Comparison of ENCODE assay signal across 29 mouse cellular contexts in the genomic region with DNA sequence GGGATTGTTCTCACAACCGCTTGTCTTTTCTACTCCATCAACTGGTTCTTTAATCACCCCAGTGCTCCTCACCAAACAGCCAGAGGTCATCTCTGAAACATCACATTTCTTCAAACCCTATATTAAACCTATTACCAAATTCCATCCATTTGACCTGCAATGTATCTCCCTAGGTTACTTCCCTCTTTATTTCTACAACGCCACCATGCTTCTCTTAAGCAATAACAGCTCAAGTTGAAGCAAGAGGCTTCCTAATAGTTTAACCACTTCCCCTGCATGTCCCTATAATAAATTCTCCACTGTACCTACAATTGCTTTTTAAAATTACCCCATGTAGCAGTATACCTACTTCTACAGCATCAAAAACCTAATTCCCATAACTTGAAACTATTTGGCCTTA.
DNase-seq lines count a peak whose midpoint lies in the region; ATAC-seq lines count a peak whose summit lies in the region.
"Had no signal": no experiment of that assay in that cellular context is flagged by ENCODE, and none has a peak within 500 bp of the region (broad histone marks: within the 10 kb centered on the region; RNA-seq: fewer than 3 reads in every experiment).

No protein-coding gene starts in this region.

- ATAC-seq in common myeloid progenitor, adult 5-6 weeks (replicated peaks; ENCODE audit: low read depth, poor library complexity, severe bottlenecking): peak; percentile 90
- peak; percentile 100 for ATAC-seq in granulocyte monocyte progenitor cell, adult 5-6 weeks (replicated peaks; ENCODE audit: poor library complexity, severe bottlenecking)
- peak; percentile 100 for ATAC-seq in megakaryocyte progenitor cell, adult 5-6 weeks (replicated peaks; ENCODE audit: poor library complexity)
- no peak for ATAC-seq in midbrain, embryonic 16.5 days
- no peak for ATAC-seq in frontal cortex, adult (ENCODE audit: low TSS enrichment)
- no peak for ATAC-seq in forebrain, embryonic 16.5 days
- ATAC-seq: activated CD4-positive, CD25-positive, alpha-beta regulatory T cell, adult 4 months; forebrain, embryonic 15.5 days; intestine, embryonic 15.5 days had no signal

- peak; percentile 75 for DNase-seq in 416B (ENCODE audit: low read depth)
- no peak for DNase-seq in left cerebral cortex, adult 8-10 months (ENCODE audit: low spot score in 2 of 2)
- DNase-seq: adrenal gland, adult 8-10 months; adrenal gland, postnatal 25 days; cerebellum, adult 18-20 months; cerebellum, adult 9-10 months; cerebellum, postnatal 14 days; gastrocnemius, adult 2 months; gastrocnemius, postnatal 14 days; heart, adult 2 months; heart, postnatal 14 days; heart, postnatal 4 days had no signal

- H3K9ac ChIP-seq in midbrain, embryonic 16.5 days (ENCODE audit: low read depth, low read length): no peak overlapping the region
- no peak overlapping the region for H3K9ac ChIP-seq in forebrain, embryonic 16.5 days (replicated peaks; ENCODE audit: low read depth, low read length)
- H3K9ac ChIP-seq: embryonic facial prominence, embryonic 13.5 days; forebrain, embryonic 12.5 days; forebrain, embryonic 15.5 days; heart, embryonic 13.5 days; hindbrain, embryonic 12.5 days; hindbrain, embryonic 15.5 days; intestine, embryonic 15.5 days had no signal

- H3K9me3 ChIP-seq in midbrain, embryonic 16.5 days (replicated peaks; ENCODE audit: control insufficient read depth, low read length, poor library complexity, severe bottlenecking): no peaks in the 10 kb centered on the region
- no peaks in the 10 kb centered on the region for H3K9me3 ChIP-seq in forebrain, embryonic 16.5 days (ENCODE audit: control insufficient read depth, low read length)
- H3K9me3 ChIP-seq: embryonic facial prominence, embryonic 10.5 days; forebrain, embryonic 12.5 days; forebrain, embryonic 15.5 days; heart, embryonic 10.5 days; heart, embryonic 13.5 days; hindbrain, embryonic 12.5 days; hindbrain, embryonic 15.5 days; intestine, embryonic 15.5 days had no signal

- no peak overlapping the region for H3K4me2 ChIP-seq in midbrain, embryonic 16.5 days (ENCODE audit: low read length)
- H3K4me2 ChIP-seq in forebrain, embryonic 16.5 days (ENCODE audit: low read length): no peak overlapping the region
- H3K4me2 ChIP-seq: embryonic facial prominence, embryonic 13.5 days; forebrain, embryonic 12.5 days; forebrain, embryonic 15.5 days; heart, embryonic 13.5 days; hindbrain, embryonic 12.5 days; hindbrain, embryonic 15.5 days; intestine, embryonic 15.5 days had no signal

- H3K27ac ChIP-seq in midbrain, embryonic 16.5 days (ENCODE audit: low read length): no peak overlapping the region
- no peak overlapping the region for H3K27ac ChIP-seq in forebrain, embryonic 16.5 days (ENCODE audit: low read length)
- H3K27ac ChIP-seq: embryonic facial prominence, embryonic 10.5 days; embryonic facial prominence, embryonic 13.5 days; forebrain, embryonic 12.5 days; forebrain, embryonic 15.5 days; gastrocnemius, adult 2 months; heart, adult 2 months; heart, embryonic 10.5 days; heart, embryonic 13.5 days; hindbrain, embryonic 12.5 days; hindbrain, embryonic 15.5 days; intestine, embryonic 15.5 days had no signal

- H3K27me3 ChIP-seq in midbrain, embryonic 16.5 days (ENCODE audit: control insufficient read depth, insufficient read depth, low read depth, low read length): no peaks in the 10 kb centered on the region
- no peaks in the 10 kb centered on the region for H3K27me3 ChIP-seq in forebrain, embryonic 16.5 days (replicated peaks; ENCODE audit: control insufficient read depth, insufficient read depth, low read length)
- H3K27me3 ChIP-seq: embryonic facial prominence, embryonic 13.5 days; forebrain, embryonic 12.5 days; forebrain, embryonic 15.5 days; heart, embryonic 13.5 days; hindbrain, embryonic 12.5 days; hindbrain, embryonic 15.5 days; intestine, embryonic 15.5 days had no signal

- H3K4me1 ChIP-seq in midbrain, embryonic 16.5 days (ENCODE audit: control insufficient read depth, insufficient read depth, low read length): no peaks in the 10 kb centered on the region
- H3K4me1 ChIP-seq in forebrain, embryonic 16.5 days (replicated peaks; ENCODE audit: control insufficient read depth, insufficient read depth, low read length): no peaks in the 10 kb centered on the region
- H3K4me1 ChIP-seq: embryonic facial prominence, embryonic 10.5 days; embryonic facial prominence, embryonic 13.5 days; forebrain, embryonic 12.5 days; forebrain, embryonic 15.5 days; heart, embryonic 10.5 days; heart, embryonic 13.5 days; hindbrain, embryonic 12.5 days; hindbrain, embryonic 15.5 days; intestine, embryonic 15.5 days had no signal

- peaks cover 18% of the 10 kb centered on the region for H3K36me3 ChIP-seq in midbrain, embryonic 16.5 days (ENCODE audit: control insufficient read depth, insufficient read depth, low read length)
- peaks cover 15% of the 10 kb centered on the region for H3K36me3 ChIP-seq in forebrain, embryonic 16.5 days (ENCODE audit: control insufficient read depth, insufficient read depth)

- H3K4me3 ChIP-seq in midbrain, embryonic 16.5 days (ENCODE audit: low read depth, low read length): no peak overlapping the region
- no peak overlapping the region for H3K4me3 ChIP-seq in forebrain, embryonic 16.5 days (replicated peaks; ENCODE audit: low read length)
- H3K4me3 ChIP-seq: embryonic facial prominence, embryonic 10.5 days; embryonic facial prominence, embryonic 13.5 days; erythroblast, embryonic 14.5 days; forebrain, embryonic 12.5 days; forebrain, embryonic 15.5 days; gastrocnemius, adult 2 months; heart, adult 2 months; heart, embryonic 10.5 days; heart, embryonic 13.5 days; hindbrain, embryonic 12.5 days; hindbrain, embryonic 15.5 days; intestine, embryonic 15.5 days had no signal

- WGBS in midbrain, embryonic 16.5 days: 90% methylated on average over 2 of the region's 2 CpGs
- WGBS in forebrain, embryonic 16.5 days: 94% methylated on average over 2 of the region's 2 CpGs

Comparison
In these comparisons a context has a peak if more than half of its experiments do, and no peak if none do; other contexts are left out.
1. ATAC-seq: peak in common myeloid progenitor, adult 5-6 weeks (single experiment), granulocyte monocyte progenitor cell, adult 5-6 weeks (single experiment) and megakaryocyte progenitor cell, adult 5-6 weeks (single experiment); none in midbrain, embryonic 16.5 days (single experiment), frontal cortex, adult (single experiment) and forebrain, embryonic 16.5 days (single experiment).